Mouse (Mus musculus) ovary, postnatal 10 days (tissue): ENCODE results near the gene Ctdsp2.

ENCODE experiments used
- DNase-seq: peaks from one replicate; pipeline ENCODE4 v3.0.0; 2022; ENCODE audit warnings: low spot score

Ctdsp2 gene

GRCm38 (mm10) chr10:127042468-127043115, 64.1 kb downstream of the Ctdsp2 start:
- DNase-seq = no peak

- no peak for DNase-seq
These were observed 64.7 kb downstream of the Ctdsp2 start for GRCm38 (mm10) chr10:127043187-127043586.

GRCm38 (mm10) chr10:127047954-127048353, 69.4 kb downstream of the Ctdsp2 start, which contains the start of gene Cyp27b1:
Cyp27b1 (plus strand) TSS chr10:127048250.
- DNase-seq = no peak

- DNase-seq = no peak
These were observed 70.3 kb downstream of the Ctdsp2 start for GRCm38 (mm10) chr10:127048608-127049394.
